Mouse (Mus musculus) intestine, embryonic 16.5 days (tissue): ENCODE measurements around the gene Cct8. TPM values are rescaled to one million over a fixed set of nuclear protein-coding genes. Genes with fewer than 3 reads are reported as not detected.

Experiments
- ATAC-seq: fragments of 200-750 bp; cut with Nextera tagmentation; 2 replicates; pipeline ENCODE4 v1.8.0; 2017; ENCODE audit warnings: moderate TSS enrichment, moderate library complexity
- H3K27ac ChIP-seq: fragments of 300-500 bp; sonication (generic); 2 replicates; pipeline ENCODE4 v1.5.1; 2014; ENCODE audit warnings: mild to moderate bottlenecking, low read length
- H3K27me3 ChIP-seq: fragments of 300-500 bp; sonication (generic); replicated peaks from 2 replicates; pipeline ENCODE4 v1.6.1; 2014; ENCODE audit warnings: low read length, control low read depth, mixed read lengths; ENCODE audit not compliant: control insufficient read depth, insufficient read depth
- H3K36me3 ChIP-seq: fragments of 300-500 bp; sonication (generic); 2 replicates; pipeline ENCODE4 v1.6.1; 2014; ENCODE audit warnings: low read length, control low read depth; ENCODE audit not compliant: control insufficient read depth, insufficient read depth
- H3K4me1 ChIP-seq: fragments of 300-500 bp; sonication (generic); 2 replicates; pipeline ENCODE4 v1.6.1; 2014; ENCODE audit warnings: low read length, control low read depth, mixed read lengths; ENCODE audit not compliant: control insufficient read depth, insufficient read depth
- H3K4me2 ChIP-seq: fragments of 300-500 bp; sonication (generic); 2 replicates; pipeline ENCODE4 v1.6.1; 2014; ENCODE audit warnings: low read depth, low read length, control low read depth
- H3K4me3 ChIP-seq: fragments of 300-500 bp; sonication (generic); 2 replicates; pipeline ENCODE4 v1.5.1; 2014; ENCODE audit warnings: mild to moderate bottlenecking, low read length
- H3K9ac ChIP-seq: fragments of 300-500 bp; sonication (generic); 2 replicates; pipeline ENCODE4 v1.6.1; 2014; ENCODE audit warnings: low read depth, low read length
- H3K9me3 ChIP-seq: fragments of 300-500 bp; sonication (generic); 2 replicates; pipeline ENCODE4 v1.6.1; 2016; ENCODE audit warnings: low read length, control low read depth; ENCODE audit not compliant: control insufficient read depth
- WGBS: fragments of 180-500 bp; shearing (Covaris S2); extraction: QIAGEN DNeasy Blood & Tissue Kit; methylation state at CpG from one replicate; pipeline ENCODE4 v1.1.7; 2014; 5-methylcytosine and 5-hydroxymethylcytosine counted together
- polyA plus RNA-seq: library from polyadenylated mRNA; unstranded; fragments of >200 nt; fragmentation: Nextera tagmentation; extraction: Ambion mirVana; gene quantifications from 2 replicates; pipeline ENCODE4 v1.2.1, GENCODE M21; 2015

Gene Cct8
- polyA plus RNA-seq, 1 experiment from 2014 or later, result 397 TPM

- Histone ChIP-seq H3K4me2 (no peak overlapping the region), H3K9ac (no peak overlapping the region), H3K27me3 (no peaks in the 10 kb centered on the region), H3K36me3 (no peaks in the 10 kb centered on the region), H3K4me3 (no peak overlapping the region), H3K4me1 (peaks cover 11% of the 10 kb centered on the region), H3K9me3 (no peaks in the 10 kb centered on the region), H3K27ac (no peak overlapping the region)
- no peak for ATAC-seq
- 88% methylated on average over 8 of the region's 8 CpGs for WGBS
These were observed 57.0 kb downstream of the Cct8 start for GRCm38 (mm10) chr16:87438697-87439096.

DNA sequence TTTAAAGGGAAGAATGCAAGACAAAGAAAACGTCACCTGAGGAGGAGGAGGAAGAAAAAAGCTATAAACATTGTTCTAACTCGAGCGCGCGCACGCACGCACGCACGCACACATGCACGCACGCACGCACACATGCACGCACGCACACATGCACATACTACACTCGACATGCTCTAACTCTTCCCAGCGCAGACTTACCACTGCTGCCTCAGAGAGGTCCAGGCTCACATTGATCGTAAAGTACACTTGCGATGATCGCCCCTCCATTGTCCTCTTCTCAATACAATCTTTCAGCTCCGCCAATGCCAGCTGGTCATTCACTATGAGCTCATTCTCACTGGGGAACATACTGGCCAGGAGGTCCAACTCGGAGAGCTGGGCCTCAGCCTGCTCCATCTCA is 58.6 kb downstream of the Cct8 start:
- Histone ChIP-seq H3K27me3 (no peaks in the 10 kb centered on the region), H3K36me3 (no peaks in the 10 kb centered on the region), H3K4me2 (no peak overlapping the region), H3K9me3 (no peaks in the 10 kb centered on the region), H3K27ac (no peak overlapping the region), H3K4me3 (no peak overlapping the region), H3K9ac (no peak overlapping the region), H3K4me1 (peaks cover 7% of the 10 kb centered on the region; the same call in 1 of the 2 replicates)
- no peak for ATAC-seq
- 93% methylated on average over 21 of the region's 21 CpGs for WGBS

DNA sequence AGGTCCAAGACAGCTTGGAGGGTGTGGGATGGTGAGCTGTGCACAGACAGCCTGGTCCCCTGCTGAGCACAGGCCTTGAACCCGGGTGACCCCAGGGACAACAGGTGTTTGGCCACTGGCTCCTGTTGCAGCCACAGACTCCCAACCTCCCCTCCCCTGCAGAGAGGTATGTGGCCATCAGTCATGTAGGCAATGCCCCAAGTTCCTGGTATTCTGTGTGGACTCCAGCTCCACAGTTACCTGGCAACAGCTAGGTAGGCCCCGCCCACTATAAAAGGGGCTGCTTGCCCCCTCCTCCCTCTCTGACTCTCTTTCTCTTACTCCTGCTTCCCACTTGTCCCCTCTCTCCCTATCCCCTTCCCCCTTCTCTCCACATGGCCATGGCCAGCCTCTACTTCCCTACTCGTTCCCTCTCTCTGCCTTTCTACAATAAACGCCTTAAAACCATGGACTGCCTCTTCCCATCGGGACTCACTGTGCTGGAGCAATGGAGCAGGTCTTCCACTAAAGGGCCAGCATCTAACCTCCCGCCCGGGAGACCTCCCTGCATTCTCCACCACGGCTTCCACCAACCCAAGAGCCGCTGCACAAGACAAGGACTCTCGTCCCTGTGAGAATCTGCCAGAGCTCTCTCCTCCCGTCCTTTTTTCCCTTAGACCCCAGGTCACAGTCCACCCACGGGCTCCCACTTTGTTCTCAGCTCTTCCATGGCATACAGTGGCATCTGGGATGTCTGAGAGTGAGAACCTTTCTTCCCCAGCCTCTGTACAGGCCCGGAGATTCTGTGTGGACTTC is 60.1 kb downstream of the Cct8 start:
- no peak overlapping the region for H3K4me2 ChIP-seq
- H3K9me3 ChIP-seq, result no peaks in the 10 kb centered on the region
- H3K27me3 ChIP-seq, result no peaks in the 10 kb centered on the region
- WGBS, result 84% methylated on average over 13 of the region's 13 CpGs
- no peak overlapping the region for H3K9ac ChIP-seq
- H3K4me1 ChIP-seq, result 0 out of 2 replicates have a peak, but pooled peaks cover 2% of the 10 kb centered on the region
- no peak for ATAC-seq
- H3K27ac ChIP-seq, result no peak overlapping the region
- H3K36me3 ChIP-seq, result no peaks in the 10 kb centered on the region
- no peak overlapping the region for H3K4me3 ChIP-seq

- Histone ChIP-seq H3K36me3 (no peaks in the 10 kb centered on the region), H3K27me3 (no peaks in the 10 kb centered on the region), H3K4me2 (no peak overlapping the region), H3K4me3 (no peak overlapping the region), H3K9me3 (no peaks in the 10 kb centered on the region), H3K4me1 (0 out of 2 replicates have a peak, but pooled peaks cover 2% of the 10 kb centered on the region), H3K9ac (no peak overlapping the region), H3K27ac (no peak overlapping the region)
- no peak for ATAC-seq
- WGBS, result 73% methylated on average over 6 of the region's 6 CpGs
These were observed 60.7 kb downstream of the Cct8 start for GRCm38 (mm10) chr16:87434946-87435345.

DNA sequence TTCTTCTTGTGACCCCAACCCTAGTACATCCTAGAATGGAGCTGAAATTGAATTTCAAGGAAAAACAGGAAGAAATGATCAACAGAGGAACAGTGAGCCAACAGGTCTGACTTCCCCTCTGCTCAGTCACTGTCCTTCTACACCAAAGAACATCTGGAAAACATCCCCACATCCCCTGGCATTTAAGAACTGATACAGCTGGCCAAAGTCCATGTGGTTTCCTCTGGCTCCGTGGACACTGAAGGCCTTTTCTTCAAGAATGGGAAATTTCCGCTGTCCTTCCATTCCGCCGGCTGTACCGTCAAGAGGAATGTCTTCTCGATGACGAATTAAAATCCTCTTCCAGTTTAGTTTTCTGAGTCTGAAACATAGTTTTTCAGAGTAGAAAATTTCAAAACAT is 61.4 kb downstream of the Cct8 start:
- Histone ChIP-seq H3K4me2 (no peak overlapping the region), H3K27me3 (no peaks in the 10 kb centered on the region), H3K4me1 (no peaks in the 10 kb centered on the region), H3K36me3 (no peaks in the 10 kb centered on the region), H3K9me3 (no peaks in the 10 kb centered on the region), H3K27ac (no peak overlapping the region), H3K4me3 (no peak overlapping the region), H3K9ac (no peak overlapping the region)
- 88% methylated on average over 7 of the region's 7 CpGs for WGBS
- no peak for ATAC-seq

Other genes with a start within 250 kb of the Cct8 start
- gene N6amt1, start 141.7 kb downstream of the Cct8 start, polyA plus RNA-seq, result 18.8 and 20.4 TPM in 2 replicates
- 19.3 and 20.5 TPM in 2 replicates for gene Ltn1, start 63.3 kb downstream of the Cct8 start, polyA plus RNA-seq
- 15.2 and 17.4 TPM in 2 replicates for gene Rwdd2b, start 55.3 kb downstream of the Cct8 start, polyA plus RNA-seq
- 33.7 and 35.4 TPM in 2 replicates for gene Usp16, start 41.2 kb downstream of the Cct8 start, polyA plus RNA-seq
- gene Map3k7cl, start 57.5 kb upstream of the Cct8 start, polyA plus RNA-seq, result 0.21 and 0.44 TPM in 2 replicates
- gene Bach1, start 203.1 kb upstream of the Cct8 start, polyA plus RNA-seq, result 16.6 and 18.2 TPM in 2 replicates